Mouse (Mus musculus): ENCODE data around the gene Bcl3.

Bcl3 gene

DNA sequence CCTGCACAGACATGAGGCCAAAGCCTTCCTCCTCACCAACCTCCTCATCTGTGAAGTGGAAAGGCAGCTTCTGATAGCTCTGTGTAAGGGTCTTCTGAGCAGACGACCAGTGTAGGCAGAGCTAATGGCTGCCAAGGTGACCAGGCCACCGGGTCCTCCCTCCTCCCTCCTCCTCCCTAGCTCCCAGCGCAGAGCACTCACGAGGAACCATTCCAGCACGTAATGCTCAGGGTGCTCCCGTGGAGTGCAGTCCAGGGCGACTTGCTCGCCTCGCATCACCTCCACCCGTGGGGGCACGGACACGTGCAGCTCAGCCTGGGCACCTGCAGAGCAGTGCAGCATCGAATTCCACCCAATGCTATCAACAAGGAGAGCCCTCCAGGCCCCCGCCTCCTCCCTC is 54.3 kb downstream of the Bcl3 start:
- peak; percentile 56 for DNase-seq

DNA sequence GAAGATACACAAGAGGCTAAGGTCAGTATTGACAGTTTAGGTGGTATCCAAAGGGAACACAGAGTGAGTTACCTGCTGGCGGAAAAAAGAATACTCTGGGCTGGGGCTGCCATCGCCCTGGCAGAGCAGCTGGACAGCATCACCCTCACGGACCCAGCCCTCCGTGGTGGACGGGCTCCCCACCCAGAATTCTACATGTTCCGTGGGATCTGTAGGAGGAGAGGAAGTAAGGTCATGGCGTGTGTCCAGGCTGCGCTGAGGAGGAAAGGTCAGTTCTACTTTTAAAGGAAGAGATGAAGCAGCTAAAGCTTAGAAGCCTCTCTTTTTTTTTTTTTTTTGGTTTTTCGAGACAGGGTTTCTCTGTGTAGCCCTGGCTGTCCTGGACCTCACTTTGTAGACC is 58.0 kb downstream of the Bcl3 start:
- no peak for DNase-seq

DNA sequence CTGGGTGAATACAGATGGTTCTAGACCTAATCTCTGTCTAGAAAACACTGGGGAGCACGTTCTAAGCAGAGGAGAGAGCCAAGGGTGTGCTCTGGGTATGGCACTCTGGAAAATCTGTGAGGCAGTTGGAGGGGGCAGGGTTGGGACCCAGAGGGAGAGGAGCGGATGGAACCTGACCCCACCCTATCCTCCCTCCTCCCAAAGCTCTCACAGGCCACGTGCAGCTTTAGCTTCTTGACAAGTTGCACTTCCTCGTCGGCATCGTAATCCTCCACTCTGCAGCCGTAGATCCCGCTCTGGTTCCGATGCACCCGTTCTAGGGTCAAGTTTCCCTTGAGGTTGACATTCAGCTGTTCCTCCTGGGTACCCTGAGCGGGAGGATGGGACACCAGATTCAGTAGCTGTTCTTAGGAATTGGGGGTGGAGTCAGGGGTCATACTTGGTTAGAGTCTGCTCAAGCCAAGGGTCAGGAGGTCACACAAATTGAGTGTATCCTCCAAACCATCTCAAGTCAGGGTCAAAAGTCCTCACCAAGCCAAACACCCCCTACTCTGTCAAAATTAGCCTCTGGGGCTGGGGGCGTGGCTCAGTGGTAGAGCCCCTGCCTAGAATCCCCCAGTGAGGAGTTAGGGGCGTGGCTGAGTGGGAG is 58.6 kb downstream of the Bcl3 start:
- DNase-seq: no peak

DNA sequence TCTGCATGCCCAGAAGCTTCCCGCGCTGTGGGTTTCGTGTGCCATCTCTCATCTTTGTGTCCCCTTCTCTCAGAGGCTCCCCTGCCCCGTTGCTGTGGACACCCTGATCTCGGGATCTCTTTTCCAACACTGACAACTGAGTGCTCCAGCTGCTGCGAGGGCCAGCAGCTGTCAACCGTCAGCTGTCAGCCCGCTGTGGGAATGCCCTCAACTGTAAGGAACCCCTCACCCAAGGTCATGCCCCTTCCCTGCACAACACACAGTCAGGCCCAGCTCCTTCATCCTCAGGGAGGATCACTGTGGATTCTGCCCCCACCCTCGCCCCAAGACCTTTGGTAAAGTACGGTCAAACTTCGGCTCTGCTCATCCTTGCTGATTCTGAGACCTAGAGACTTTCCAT is 60.3 kb downstream of the Bcl3 start:
- DNase-seq: peak; percentile 67

DNA sequence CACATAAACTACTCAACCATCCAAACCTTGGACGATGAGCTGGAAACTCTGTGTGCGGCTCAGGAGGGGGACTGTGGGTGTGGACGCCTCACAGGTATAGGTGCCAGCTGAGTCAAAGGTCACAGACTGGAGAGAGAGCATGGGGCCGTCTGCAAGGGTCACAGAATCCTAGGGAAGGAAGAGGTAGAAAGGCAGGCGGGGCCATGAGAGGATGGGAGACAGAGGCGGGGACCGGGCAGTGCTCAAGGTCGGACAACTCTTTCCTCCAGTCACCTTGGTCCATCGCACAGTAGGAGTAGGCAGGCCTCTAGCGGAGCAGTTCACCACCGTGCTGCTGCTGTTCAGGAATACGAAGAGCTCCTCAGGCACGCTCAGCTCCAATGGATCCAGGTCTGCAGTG is 62.5 kb downstream of the Bcl3 start:
- DNase-seq: no peak

DNA sequence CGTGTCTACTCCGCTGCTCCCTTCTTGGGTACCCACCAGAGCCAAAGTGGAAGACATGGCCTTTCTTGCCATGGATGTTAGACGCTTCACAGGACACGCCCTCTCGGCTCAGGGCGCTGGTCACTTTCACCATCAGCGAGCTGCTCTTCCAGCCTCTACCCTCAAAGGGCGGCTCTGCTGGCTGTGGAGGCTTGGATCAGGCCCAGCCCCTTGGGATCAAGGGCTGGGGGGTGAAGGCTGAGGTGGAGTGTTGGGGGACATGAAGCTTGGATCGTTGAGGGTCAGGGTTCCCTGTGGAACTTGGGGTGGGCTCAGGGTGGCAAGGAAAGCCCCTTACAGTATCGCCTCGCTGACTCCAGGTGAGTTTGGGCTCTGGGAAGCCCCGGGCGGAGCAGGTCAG is 63.9 kb downstream of the Bcl3 start:
- no peak for DNase-seq

Data from kidney, postnatal 10 days (tissue).